Mouse (Mus musculus): ENCODE data around the gene Gen1. TPM values are rescaled to one million over a fixed set of nuclear protein-coding genes. Genes with fewer than 3 reads are reported as not detected.
A peak's percentile ranks its signal among the peaks of the same experiment; 100 is the strongest.

Gene Gen1
- polyA plus RNA-seq, 1 experiment from 2014 or later = 3.1 TPM

DNA sequence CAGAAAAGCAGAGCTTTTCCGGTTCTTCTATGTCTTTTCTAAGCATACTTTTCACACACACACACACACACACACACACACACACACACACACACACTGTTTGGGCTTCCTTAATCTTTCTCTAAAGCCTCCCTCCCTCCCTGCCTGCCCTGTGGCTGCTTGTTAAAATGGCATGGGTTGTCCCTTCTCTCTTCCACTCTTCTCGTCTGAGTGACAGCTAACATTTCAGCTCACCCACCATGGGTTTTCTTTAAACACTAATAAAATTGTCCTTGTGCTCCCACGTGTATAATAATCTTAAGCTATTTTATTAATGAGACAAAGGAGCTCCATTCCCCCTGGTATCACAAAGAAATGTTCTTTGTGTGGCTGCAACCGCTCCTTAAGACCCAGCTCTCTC, 67.6 kb downstream of the Gen1 start:
- Histone ChIP-seq H3K9me3 (replicated peaks; ENCODE audit: low read length) (no peaks in the 10 kb centered on the region), H3K4me2 (ENCODE audit: low read length) (no peak overlapping the region), H3K27ac (no peak overlapping the region), H3K36me3 (ENCODE audit: insufficient read depth, low read length) (no peaks in the 10 kb centered on the region), H3K27me3 (ENCODE audit: insufficient read depth, low read length) (no peaks in the 10 kb centered on the region), H3K4me1 (replicated peaks; ENCODE audit: insufficient read depth, low read length) (no peaks in the 10 kb centered on the region), H3K4me3 (replicated peaks; ENCODE audit: low read depth, low read length) (no peak overlapping the region), H3K9ac (ENCODE audit: low read depth, low read length) (no peak overlapping the region)
- DNase-seq (ENCODE audit: low spot score) (no peak), ATAC-seq (replicated peaks; ENCODE audit: low FRiP score, low read depth) (no peak)
- no peak for TF ChIP-seq CTCF (IDR thresholded peaks at IDR 0.05; ENCODE audit: low read depth)
- WGBS = 55% methylated on average over 4 of the region's 4 CpGs

DNA sequence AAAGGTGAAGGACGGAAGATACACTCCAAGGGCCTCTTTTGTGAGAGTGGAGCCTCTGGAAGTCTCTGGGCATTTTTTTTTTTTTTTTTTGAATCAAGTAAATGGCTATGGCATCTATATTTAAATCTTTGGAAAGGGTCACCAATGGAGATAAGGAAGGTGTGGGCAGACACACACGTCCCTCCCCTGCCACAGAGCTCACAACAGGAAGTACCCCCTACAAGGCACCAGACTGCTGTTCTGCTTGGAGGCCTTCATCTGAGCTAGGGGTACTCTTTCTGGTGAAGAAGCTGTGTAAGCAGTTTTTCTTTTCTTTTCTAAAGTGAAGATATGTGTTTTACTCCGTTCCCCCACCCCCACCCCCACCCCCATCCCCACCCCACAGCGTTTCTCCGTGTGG, 68.8 kb downstream of the Gen1 start:
- 57% methylated on average over 5 of the region's 5 CpGs for WGBS

DNA sequence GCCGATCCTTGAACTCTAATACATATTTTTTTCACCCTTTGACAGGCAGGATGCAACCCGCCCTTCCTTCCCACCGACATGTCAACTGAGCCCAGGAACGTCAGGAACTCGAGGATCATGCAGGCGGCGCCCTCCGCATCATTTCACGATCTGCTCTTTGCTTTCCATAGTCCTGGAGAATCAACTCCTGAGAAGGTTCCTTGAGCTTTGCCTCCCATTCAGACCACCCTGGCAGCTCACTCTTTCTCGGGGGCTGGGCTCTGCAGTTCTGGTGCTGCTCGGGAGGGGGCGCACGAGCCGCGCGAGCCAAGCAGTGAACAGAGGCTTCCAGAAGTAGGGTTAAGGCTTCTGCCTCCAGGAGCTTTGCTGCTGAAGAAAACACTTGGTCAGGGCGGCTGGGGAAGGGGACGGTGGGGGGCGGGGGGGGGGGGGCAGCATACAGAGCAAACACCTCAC, 69.4 kb downstream of the Gen1 start:
- Histone ChIP-seq H3K4me3 (replicated peaks; ENCODE audit: low read depth, low read length) (no peak overlapping the region), H3K27ac (no peak overlapping the region), H3K4me2 (ENCODE audit: low read length) (peak overlapping the region; percentile 34), H3K4me1 (replicated peaks; ENCODE audit: insufficient read depth, low read length) (no peaks in the 10 kb centered on the region), H3K9ac (ENCODE audit: low read depth, low read length) (0 out of 2 replicates have a peak overlapping the region, but pooled peaks have one; percentile 23), H3K36me3 (ENCODE audit: insufficient read depth, low read length) (no peaks in the 10 kb centered on the region), H3K9me3 (replicated peaks; ENCODE audit: low read length) (no peaks in the 10 kb centered on the region), H3K27me3 (ENCODE audit: insufficient read depth, low read length) (no peaks in the 10 kb centered on the region)
- peak; percentile 91 for TF ChIP-seq CTCF (IDR thresholded peaks at IDR 0.05; ENCODE audit: low read depth)
- 7% methylated on average over 18 of the region's 19 CpGs for WGBS
- ATAC-seq (replicated peaks; ENCODE audit: low FRiP score, low read depth) = peak; percentile 80
- DNase-seq (ENCODE audit: low spot score) = peak; percentile 86

More for the DNA sequence above, 68.8 kb downstream of the Gen1 start:
- Histone ChIP-seq H3K27me3 (ENCODE audit: insufficient read depth, low read length) (no peaks in the 10 kb centered on the region), H3K9me3 (replicated peaks; ENCODE audit: low read length) (no peaks in the 10 kb centered on the region), H3K27ac (no peak overlapping the region), H3K4me2 (ENCODE audit: low read length) (peak overlapping the region; percentile 34), H3K4me3 (replicated peaks; ENCODE audit: low read depth, low read length) (no peak overlapping the region), H3K4me1 (replicated peaks; ENCODE audit: insufficient read depth, low read length) (no peaks in the 10 kb centered on the region), H3K9ac (ENCODE audit: low read depth, low read length) (no peak overlapping the region), H3K36me3 (ENCODE audit: insufficient read depth, low read length) (no peaks in the 10 kb centered on the region)
- DNase-seq (ENCODE audit: low spot score) = no peak
- no peak for TF ChIP-seq CTCF (IDR thresholded peaks at IDR 0.05; ENCODE audit: low read depth)
- no peak for ATAC-seq (replicated peaks; ENCODE audit: low FRiP score, low read depth)

DNA sequence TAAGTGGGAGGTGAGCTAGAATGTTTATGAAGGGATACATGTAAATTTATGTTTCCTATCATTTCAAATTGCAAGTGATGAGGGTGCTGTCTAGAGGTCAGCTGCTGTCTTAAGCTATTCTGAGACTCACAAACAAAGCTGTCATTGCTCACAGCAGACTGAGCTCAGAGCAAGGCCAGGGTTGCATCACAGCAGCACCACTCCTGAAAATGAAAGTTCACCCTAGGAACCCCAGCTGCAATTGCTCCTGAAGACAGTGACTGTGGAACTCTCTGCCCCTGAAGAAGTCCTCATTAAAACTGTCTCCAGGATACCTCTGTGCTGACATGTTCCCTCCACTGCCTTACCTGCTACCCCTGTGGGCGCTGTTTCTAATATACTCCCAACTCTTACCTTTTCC, 70.6 kb downstream of the Gen1 start:
- WGBS = 89% methylated on average over 1 of the region's 1 CpGs
- no peak overlapping the region for H3K4me3 ChIP-seq (replicated peaks; ENCODE audit: low read depth, low read length)
- no peaks in the 10 kb centered on the region for H3K27me3 ChIP-seq (ENCODE audit: insufficient read depth, low read length)
- no peaks in the 10 kb centered on the region for H3K4me1 ChIP-seq (replicated peaks; ENCODE audit: insufficient read depth, low read length)
- H3K4me2 ChIP-seq (ENCODE audit: low read length) = no peak overlapping the region
- no peak overlapping the region for H3K27ac ChIP-seq
- H3K36me3 ChIP-seq (ENCODE audit: insufficient read depth, low read length) = no peaks in the 10 kb centered on the region
- no peak for DNase-seq (ENCODE audit: low spot score)
- no peak for TF ChIP-seq CTCF (IDR thresholded peaks at IDR 0.05; ENCODE audit: low read depth)
- no peak overlapping the region for H3K9ac ChIP-seq (ENCODE audit: low read depth, low read length)
- ATAC-seq (replicated peaks; ENCODE audit: low FRiP score, low read depth) = no peak
- H3K9me3 ChIP-seq (replicated peaks; ENCODE audit: low read length) = no peaks in the 10 kb centered on the region

Small RNA genes lying within 50 kb of the gene (microRNA-seq; reads per million reads assigned to microRNA genes)
- not detected for gene Mir7675

Other genes starting within 250 kb of the Gen1 start
- gene Kcns3, start 114.7 kb downstream of the Gen1 start, polyA plus RNA-seq (2015; fragmentation: Nextera tagmentation; extraction: Ambion mirVana) = 8.6 and 8.7 TPM in 2 replicates
- not detected in 2 replicates for gene Msgn1, start 56.8 kb downstream of the Gen1 start, polyA plus RNA-seq (2015; fragmentation: Nextera tagmentation; extraction: Ambion mirVana)
- gene Smc6, start 85 bp upstream of the Gen1 start, polyA plus RNA-seq (2015; fragmentation: Nextera tagmentation; extraction: Ambion mirVana) = 126 TPM in 2 replicates
- gene Vsnl1, start 170.8 kb upstream of the Gen1 start, polyA plus RNA-seq (2015; fragmentation: Nextera tagmentation; extraction: Ambion mirVana) = 0.05 and 0.13 TPM in 2 replicates
- 0.19 and 0.30 TPM in 2 replicates for gene Rad51ap2, start 190.3 kb upstream of the Gen1 start, polyA plus RNA-seq (2015; fragmentation: Nextera tagmentation; extraction: Ambion mirVana)

Data from kidney, postnatal 0 days (tissue).